Mouse (Mus musculus) forebrain, embryonic 14.5 days (tissue): ENCODE measurements around the gene Ttll1. TPM values are rescaled to one million over a fixed set of nuclear protein-coding genes. Genes with fewer than 3 reads are reported as not detected.
A peak's percentile ranks its signal among the peaks of the same experiment; 100 is the strongest.

ENCODE experiments used
- ATAC-seq: fragments of 200-750 bp; cut with Nextera tagmentation; 2 replicates; pipeline ENCODE4 v1.8.0; 2017; ENCODE audit warnings: mild to moderate bottlenecking, moderate library complexity
- DNase-seq: peaks from one replicate; pipeline ENCODE4 v3.0.0-alpha.2; 2015; ENCODE audit warnings: low spot score
- H3K27ac ChIP-seq: fragments of 300-500 bp; sonication (generic); 2 replicates; pipeline ENCODE4 v1.5.1; 2014; ENCODE audit warnings: low read depth, mild to moderate bottlenecking, control low read depth, low read length, moderate library complexity
- H3K27me3 ChIP-seq: fragments of 300-500 bp; sonication (generic); replicated peaks from 2 replicates; pipeline ENCODE4 v1.6.1; 2014; ENCODE audit warnings: low read length, control low read depth, mixed read lengths; ENCODE audit not compliant: control insufficient read depth, insufficient read depth
- H3K36me3 ChIP-seq: fragments of 300-500 bp; sonication (generic); 2 replicates; pipeline ENCODE4 v1.6.1; 2014; ENCODE audit warnings: low read length, control low read depth; ENCODE audit not compliant: control insufficient read depth, insufficient read depth
- H3K4me1 ChIP-seq: fragments of 300-500 bp; sonication (generic); 2 replicates; pipeline ENCODE4 v1.6.1; 2014; ENCODE audit warnings: antibody characterized with exemption, low read length, control low read depth; ENCODE audit not compliant: control insufficient read depth, insufficient read depth
- H3K4me2 ChIP-seq: fragments of 300-500 bp; sonication (generic); 2 replicates; pipeline ENCODE4 v1.6.1; 2014; ENCODE audit warnings: mild to moderate bottlenecking, control low read depth, low read length
- H3K4me3 ChIP-seq: fragments of 300-500 bp; sonication (generic); 2 replicates; pipeline ENCODE4 v1.5.1; 2014; ENCODE audit warnings: low read depth, low read length, control low read depth
- H3K9ac ChIP-seq: fragments of 300-500 bp; sonication (generic); 2 replicates; pipeline ENCODE4 v1.6.1; 2014; ENCODE audit warnings: mild to moderate bottlenecking, low read length, control low read depth, moderate library complexity
- H3K9me3 ChIP-seq: fragments of 300-500 bp; sonication (generic); replicated peaks from 2 replicates; pipeline ENCODE4 v1.6.1; 2016; ENCODE audit warnings: low read length, control low read depth, mixed read lengths; ENCODE audit not compliant: control insufficient read depth
- WGBS: fragments of 180-500 bp; shearing (Covaris S2); extraction: QIAGEN DNeasy Blood & Tissue Kit; methylation state at CpG from one replicate; pipeline ENCODE4 v1.1.7; 2014; 5-methylcytosine and 5-hydroxymethylcytosine counted together
- polyA plus RNA-seq: library from polyadenylated mRNA; unstranded; fragments of >200 nt; fragmentation: Nextera tagmentation; extraction: Ambion mirVana; gene quantifications from 2 replicates; pipeline ENCODE4 v1.2.1, GENCODE M21; 2014

The Ttll1 gene
- polyA plus RNA-seq, 1 experiment from 2014 or later = 35.5 TPM

DNA sequence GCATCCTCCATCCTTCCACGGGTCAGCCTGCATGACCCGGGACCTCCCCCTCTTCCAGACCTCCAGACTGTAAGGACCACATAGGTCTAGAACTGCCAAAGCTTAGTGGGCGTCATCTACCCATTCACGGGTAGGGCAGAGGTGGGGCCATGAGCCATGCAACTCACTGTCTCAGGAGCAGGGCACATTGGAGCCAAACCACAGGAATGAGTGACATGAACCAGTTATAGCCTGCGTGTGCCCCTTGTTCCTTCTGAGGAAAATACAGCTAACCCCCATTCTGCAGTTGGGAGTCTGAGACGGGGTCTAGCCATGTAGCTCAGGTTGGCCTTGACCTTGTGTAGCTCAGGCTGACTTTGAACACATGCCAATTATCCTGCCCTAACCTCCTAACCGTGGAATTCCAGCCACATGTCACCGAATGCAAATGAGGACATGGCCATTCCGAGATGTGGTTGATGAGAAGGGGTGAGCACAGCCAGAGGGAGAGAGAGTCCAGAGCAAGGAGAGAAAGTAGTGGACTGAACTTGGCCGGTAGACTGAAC lies 29.4 kb downstream of the Ttll1 start:
- Histone ChIP-seq H3K4me3 (no peak overlapping the region), H3K9ac (no peak overlapping the region), H3K27ac (no peak overlapping the region), H3K27me3 (no peaks in the 10 kb centered on the region), H3K9me3 (no peaks in the 10 kb centered on the region), H3K4me1 (no peaks in the 10 kb centered on the region), H3K4me2 (no peak overlapping the region), H3K36me3 (peaks cover 16% of the 10 kb centered on the region)
- 75% methylated on average over 10 of the region's 10 CpGs for WGBS
- ATAC-seq = no peak
- DNase-seq = no peak

DNA sequence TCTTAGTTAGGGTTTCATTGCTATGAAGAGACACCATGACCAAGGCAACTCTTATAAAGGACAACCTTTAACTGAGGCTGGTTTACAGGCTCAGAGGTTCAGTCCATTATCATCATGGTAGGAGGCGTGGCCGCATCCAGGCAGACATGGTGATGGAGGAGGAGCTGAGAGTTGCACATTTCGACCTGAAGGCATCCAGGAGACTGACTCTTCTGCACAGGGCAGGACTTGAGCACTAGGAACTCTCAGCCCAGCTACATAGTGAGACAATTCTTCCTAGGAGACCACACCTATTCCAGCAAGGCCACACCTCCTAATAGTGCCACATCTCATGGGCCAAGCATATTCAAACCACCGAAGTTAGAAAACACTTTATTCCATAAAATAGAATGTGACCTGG lies 30.9 kb downstream of the Ttll1 start:
- WGBS = 90% methylated on average over 4 of the region's 4 CpGs
- ATAC-seq = no peak
- H3K4me2 ChIP-seq = no peak overlapping the region
- H3K36me3 ChIP-seq = peaks cover 9% of the 10 kb centered on the region
- H3K27ac ChIP-seq = no peak overlapping the region
- no peaks in the 10 kb centered on the region for H3K4me1 ChIP-seq
- H3K9ac ChIP-seq = no peak overlapping the region
- no peaks in the 10 kb centered on the region for H3K9me3 ChIP-seq
- no peak overlapping the region for H3K4me3 ChIP-seq
- no peaks in the 10 kb centered on the region for H3K27me3 ChIP-seq
- DNase-seq = no peak

DNA sequence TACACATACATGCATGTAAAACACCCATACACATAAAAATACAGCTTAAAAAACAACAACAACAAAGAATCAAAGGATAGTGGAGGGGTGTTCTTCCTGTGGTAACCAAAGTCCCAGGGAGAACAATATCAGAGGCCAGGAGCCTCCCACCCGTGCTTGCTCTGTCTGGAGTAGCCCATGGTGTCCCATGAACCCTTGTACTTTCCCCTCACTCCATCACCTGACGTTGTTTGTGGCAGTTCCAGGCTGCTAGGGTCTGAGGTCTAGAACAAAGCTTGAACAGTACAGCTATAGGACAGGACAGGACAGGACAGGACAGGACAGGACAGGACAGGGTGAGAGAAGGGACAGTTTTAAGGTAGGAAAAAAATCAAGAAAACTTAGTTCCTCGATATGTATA lies 32.6 kb downstream of the Ttll1 start:
- no peaks in the 10 kb centered on the region; the same call in 1 of the 2 replicates for H3K36me3 ChIP-seq
- DNase-seq (no peak), ATAC-seq (no peak)
- H3K4me3 ChIP-seq = no peak overlapping the region
- 76% methylated on average over 3 of the region's 3 CpGs for WGBS
- H3K27ac ChIP-seq = no peak overlapping the region
- no peaks in the 10 kb centered on the region for H3K9me3 ChIP-seq
- H3K27me3 ChIP-seq = no peaks in the 10 kb centered on the region
- H3K9ac ChIP-seq = no peak overlapping the region
- no peak overlapping the region for H3K4me2 ChIP-seq
- H3K4me1 ChIP-seq = no peaks in the 10 kb centered on the region

- Histone ChIP-seq H3K4me2 (no peak overlapping the region), H3K9ac (no peak overlapping the region), H3K9me3 (no peaks in the 10 kb centered on the region), H3K27me3 (no peaks in the 10 kb centered on the region), H3K4me3 (no peak overlapping the region), H3K27ac (no peak overlapping the region), H3K36me3 (no peaks in the 10 kb centered on the region), H3K4me1 (no peaks in the 10 kb centered on the region)
- no peak for DNase-seq
- no peak for ATAC-seq
- WGBS = 90% methylated on average over 12 of the region's 12 CpGs
Measured at GRCm38 (mm10) chr15:83476593-83477273, 34.0 kb downstream of the Ttll1 start.

- DNase-seq = no peak
- 38% methylated on average over 5 of the region's 5 CpGs for WGBS
- ATAC-seq = no peak
- no peaks in the 10 kb centered on the region for H3K36me3 ChIP-seq
- H3K27ac ChIP-seq = no peak overlapping the region
- H3K4me2 ChIP-seq = no peak overlapping the region
- no peaks in the 10 kb centered on the region for H3K4me1 ChIP-seq
- no peak overlapping the region for H3K4me3 ChIP-seq
- no peaks in the 10 kb centered on the region for H3K27me3 ChIP-seq
- H3K9ac ChIP-seq = no peak overlapping the region
- H3K9me3 ChIP-seq = no peaks in the 10 kb centered on the region
Measured at GRCm38 (mm10) chr15:83474466-83474836, 36.2 kb downstream of the Ttll1 start.

DNA sequence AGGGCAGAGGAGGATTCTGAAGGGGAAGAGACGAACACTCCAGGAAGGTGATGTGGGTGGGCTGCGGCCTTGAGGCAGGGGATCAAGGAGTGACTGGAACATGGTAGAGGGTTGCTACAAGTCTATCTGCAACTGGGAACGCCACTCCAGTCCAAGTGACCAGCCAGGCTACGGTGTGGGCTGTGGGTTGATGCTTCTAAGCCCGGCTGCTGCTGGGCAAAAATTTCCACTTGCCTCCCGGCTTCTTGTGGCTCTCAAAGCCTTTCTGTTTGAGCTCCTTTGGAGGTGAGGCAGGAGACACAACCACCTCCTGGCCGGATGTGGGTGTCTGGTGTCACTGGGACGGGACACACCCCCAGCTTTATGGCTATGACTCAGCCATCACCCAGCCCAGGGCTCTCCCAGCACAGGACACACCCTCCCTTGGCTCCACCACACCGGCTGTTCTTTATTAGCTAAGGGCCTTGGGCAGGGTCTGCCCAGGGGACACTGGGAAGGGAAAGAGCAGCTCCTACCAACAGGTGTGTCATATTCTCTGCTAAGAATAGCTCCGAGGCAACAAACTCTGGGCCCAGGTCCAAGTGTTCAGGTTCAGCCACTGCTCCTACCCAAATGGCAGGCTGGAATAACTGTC lies 36.7 kb downstream of the Ttll1 start:
- Histone ChIP-seq H3K4me2 (no peak overlapping the region), H3K27ac (no peak overlapping the region), H3K4me3 (no peak overlapping the region), H3K36me3 (no peaks in the 10 kb centered on the region), H3K9me3 (no peaks in the 10 kb centered on the region), H3K27me3 (no peaks in the 10 kb centered on the region), H3K9ac (no peak overlapping the region), H3K4me1 (no peaks in the 10 kb centered on the region)
- 73% methylated on average over 10 of the region's 10 CpGs for WGBS
- no peak for DNase-seq
- no peak for ATAC-seq

DNA sequence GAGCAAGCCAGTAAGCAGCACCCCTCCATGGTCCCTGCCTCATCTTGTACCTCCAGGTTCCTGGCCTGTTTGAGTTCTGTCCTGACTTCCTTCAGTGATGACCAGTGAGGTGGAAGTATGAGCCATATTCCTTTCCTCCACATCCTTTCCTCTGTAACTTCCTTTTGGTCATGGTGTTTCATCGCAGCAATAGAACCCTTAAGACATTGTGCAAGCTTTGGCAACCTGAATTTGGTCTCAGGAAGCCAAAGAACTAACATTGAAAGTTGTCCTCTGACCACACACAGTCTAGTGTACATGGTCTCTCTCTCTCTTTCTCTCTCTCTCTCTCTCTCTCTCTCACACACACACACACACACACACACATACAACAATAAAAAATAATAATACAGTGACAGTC lies 37.4 kb downstream of the Ttll1 start:
- WGBS = 91% methylated on average over 1 of the region's 1 CpGs

DNA sequence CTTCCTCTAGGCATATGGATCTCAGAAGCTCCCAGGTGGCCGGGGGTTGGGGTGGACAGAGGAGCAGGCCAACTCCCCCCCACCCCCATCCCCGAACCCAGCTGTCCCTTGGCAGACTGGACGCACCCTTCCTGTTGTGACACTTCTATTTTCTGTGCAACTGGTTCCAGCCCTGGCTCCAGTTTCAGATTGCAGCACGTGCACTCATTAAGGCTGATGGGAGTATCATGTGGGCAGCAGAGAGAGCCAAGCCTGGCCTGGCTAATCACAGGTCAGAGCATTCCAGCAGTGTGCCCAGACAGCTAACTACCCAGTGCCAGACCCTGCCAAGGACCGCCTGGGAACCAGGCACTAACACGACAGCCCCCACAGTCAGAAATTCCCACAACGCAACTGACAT lies 39.2 kb downstream of the Ttll1 start:
- no peak overlapping the region for H3K4me2 ChIP-seq
- no peaks in the 10 kb centered on the region for H3K9me3 ChIP-seq
- no peak overlapping the region for H3K9ac ChIP-seq
- ATAC-seq (peak; percentile 32; the same call in 1 of the 2 replicates), DNase-seq (peak; percentile 39)
- H3K36me3 ChIP-seq = no peaks in the 10 kb centered on the region
- 74% methylated on average over 6 of the region's 7 CpGs for WGBS
- H3K27me3 ChIP-seq = no peaks in the 10 kb centered on the region
- no peaks in the 10 kb centered on the region for H3K4me1 ChIP-seq
- no peak overlapping the region for H3K27ac ChIP-seq
- H3K4me3 ChIP-seq = no peak overlapping the region

More for the DNA sequence above, 37.4 kb downstream of the Ttll1 start:
- Histone ChIP-seq H3K9me3 (no peaks in the 10 kb centered on the region), H3K27me3 (no peaks in the 10 kb centered on the region), H3K4me2 (no peak overlapping the region), H3K9ac (no peak overlapping the region), H3K4me3 (no peak overlapping the region), H3K27ac (no peak overlapping the region), H3K36me3 (no peaks in the 10 kb centered on the region), H3K4me1 (no peaks in the 10 kb centered on the region)
- DNase-seq (no peak), ATAC-seq (no peak)

- DNase-seq = no peak
- WGBS = 83% methylated on average over 8 of the region's 8 CpGs
- no peak overlapping the region for H3K4me3 ChIP-seq
- H3K36me3 ChIP-seq = no peaks in the 10 kb centered on the region
- no peak overlapping the region for H3K27ac ChIP-seq
- no peaks in the 10 kb centered on the region for H3K27me3 ChIP-seq
- no peaks in the 10 kb centered on the region for H3K9me3 ChIP-seq
- H3K9ac ChIP-seq = no peak overlapping the region
- no peaks in the 10 kb centered on the region for H3K4me1 ChIP-seq
- ATAC-seq = no peak
- H3K4me2 ChIP-seq = no peak overlapping the region
Measured at GRCm38 (mm10) chr15:83470443-83470842, 40.2 kb downstream of the Ttll1 start.
